Mouse (Mus musculus) heart, adult 2 months (tissue): ENCODE results near the gene Cchcr1.

Experiments used
- CTCF ChIP-seq: fragments of 200-600 bp; IDR thresholded peaks from 2 replicates; pipeline ENCODE4 v1.8.1; 2022; ENCODE audit warnings: antibody characterized with exemption, mild to moderate bottlenecking, moderate library complexity
- EP300 ChIP-seq: fragments of 200-500 bp; IDR thresholded peaks from 2 replicates; pipeline ENCODE4 v1.6.1; 2011; ENCODE audit warnings: low read depth, low read length, control low read depth; ENCODE audit not compliant: insufficient read depth
- POLR2A ChIP-seq: fragments of 200-500 bp; IDR thresholded peaks from 2 replicates; pipeline ENCODE4 v1.6.1; 2011; ENCODE audit warnings: mild to moderate bottlenecking, low read depth, low read length, control low read depth; ENCODE audit not compliant: insufficient read depth

DNA sequence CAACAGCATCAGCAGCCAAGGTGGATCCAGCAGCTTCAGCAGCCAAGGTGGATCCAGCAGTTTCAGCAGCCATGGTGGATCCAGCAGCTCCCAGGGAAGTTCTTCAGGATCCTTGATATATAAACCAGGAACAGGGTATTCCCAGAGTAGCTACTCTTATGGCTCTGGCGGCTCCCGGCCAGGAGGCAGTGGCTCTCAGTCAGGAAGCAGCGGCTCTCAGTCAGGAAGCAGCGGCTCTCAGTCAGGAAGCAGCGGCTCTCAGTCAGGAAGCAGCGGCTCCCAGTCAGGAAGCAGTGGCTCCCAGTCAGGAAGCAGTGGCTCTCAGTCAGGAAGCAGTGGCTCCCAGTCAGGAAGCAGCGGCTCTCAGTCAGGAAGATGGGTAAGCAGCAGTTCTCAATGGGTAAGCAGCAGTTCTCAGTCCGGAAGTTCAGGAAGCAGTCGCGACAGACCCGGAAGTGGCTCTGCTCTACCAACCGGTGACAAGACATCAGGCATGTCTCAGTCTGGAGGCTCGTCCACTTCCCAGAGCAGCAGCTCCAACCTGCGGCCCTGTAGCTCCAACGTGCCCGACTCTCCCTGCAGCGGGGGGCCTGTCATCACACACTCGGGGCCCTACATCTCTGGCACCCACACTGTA, 38.0 kb downstream of the Cchcr1 start:
- no peak for TF ChIP-seq CTCF
- TF ChIP-seq POLR2A, result no peak
- no peak for TF ChIP-seq EP300
